Mouse (Mus musculus): ENCODE measurements at regions not wholly inside any gene's neighbourhood (a gene's known extent, or its start where the extent isn't known, plus 50 kb on each side); places are given as distances from the start of the nearest gene placed in this dataset.

DNA sequence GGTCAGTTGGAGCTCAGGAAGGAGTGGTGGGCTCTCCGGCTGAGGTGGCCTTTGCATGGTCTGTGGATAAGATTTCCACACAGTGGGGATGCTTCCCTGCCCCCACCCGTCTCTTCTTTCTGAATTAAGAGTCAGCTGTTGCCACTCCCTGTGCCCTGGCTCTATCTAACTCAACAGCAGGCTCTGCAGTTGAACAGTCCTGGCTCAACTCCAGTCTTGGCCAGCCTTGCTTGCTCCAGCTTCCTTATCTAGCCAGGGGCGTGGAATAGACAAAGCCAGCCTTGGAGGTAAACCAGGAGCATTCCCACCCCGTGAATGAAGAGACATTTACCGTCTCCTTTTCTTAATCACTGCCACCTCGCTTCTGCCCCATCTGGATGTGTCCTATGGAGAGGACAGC, 89.7 kb downstream of the Mn1 start:
- no peak for DNase-seq (ENCODE audit: extremely low read depth)
- in situ Hi-C loops (cut with MboI; ENCODE audit: low pct_ligation_motif_present, low pct_unique_long_range_greater_than_20kb, low sequenced_read_pairs): no loop called here
- Histone ChIP-seq H3K4me2 (ENCODE audit: insufficient read depth, low read depth, poor library complexity, severe bottlenecking) (no peak overlapping the region), H3K79me2 (replicated peaks; ENCODE audit: control insufficient read depth, extremely low read depth, insufficient read depth, poor library complexity, severe bottlenecking) (no peaks in the 10 kb centered on the region), H3K27ac (ENCODE audit: insufficient read depth, low read depth) (no peak overlapping the region), H3K4me3 (replicated peaks in 1 of 3; ENCODE audit: low read depth in 2 of 3, low read length in 2 of 3, poor library complexity in 1 of 3) (no peak overlapping the region), H3K27me3 (replicated peaks) (no peaks in the 10 kb centered on the region), H3K9me3 (replicated peaks; ENCODE audit: low read length) (peaks cover 92% of the 10 kb centered on the region), H3K36me3 (replicated peaks in 1 of 2; ENCODE audit: control insufficient read depth in 1 of 2, insufficient read depth in 1 of 2, low read length in 1 of 2) (no peaks in the 10 kb centered on the region), H3K9ac (ENCODE audit: insufficient read depth, low read depth) (no peak overlapping the region), H3K4me1 (ENCODE audit: control insufficient read depth in 1 of 2, insufficient read depth in 2 of 2) (no peaks in the 10 kb centered on the region)
- TF ChIP-seq MYC (IDR thresholded peaks at IDR 0.05; ENCODE audit: low read depth, low read length): no peak
- no peak for TF ChIP-seq MXI1 (IDR thresholded peaks at IDR 0.05; ENCODE audit: low read depth, low read length)
- dilution Hi-C loops (cut with MboI; ENCODE audit: extremely low pct_ligation_motif_present, extremely low pct_unique_long_range_greater_than_20kb, low sequenced_read_pairs): no loop called here

DNA sequence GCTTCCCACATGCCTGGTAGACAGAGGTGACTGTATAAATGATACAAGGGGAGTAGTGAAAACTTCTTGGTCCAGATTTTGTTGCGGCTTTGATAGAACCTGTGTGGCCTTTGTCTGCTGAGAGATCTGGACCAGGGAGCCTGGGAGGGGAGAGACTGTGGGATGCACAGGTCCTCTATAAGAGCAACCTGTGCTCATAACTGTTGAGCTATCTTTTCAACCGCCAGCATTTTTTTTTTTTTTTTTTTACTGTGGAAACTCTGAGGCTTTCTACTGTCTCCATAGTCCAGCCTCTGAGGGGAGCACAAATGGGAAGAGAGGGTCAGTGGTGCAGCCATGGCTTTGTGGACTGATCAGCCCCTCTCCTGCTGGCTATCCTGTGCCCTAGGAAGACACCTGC, 90.2 kb downstream of the Mn1 start:
- H3K79me2 ChIP-seq (replicated peaks; ENCODE audit: control insufficient read depth, extremely low read depth, insufficient read depth, poor library complexity, severe bottlenecking): no peaks in the 10 kb centered on the region
- H3K27me3 ChIP-seq (replicated peaks): no peaks in the 10 kb centered on the region
- no peak overlapping the region for H3K4me3 ChIP-seq (replicated peaks in 1 of 3; ENCODE audit: low read depth in 2 of 3, low read length in 2 of 3, poor library complexity in 1 of 3)
- dilution Hi-C loops (cut with MboI; ENCODE audit: extremely low pct_ligation_motif_present, extremely low pct_unique_long_range_greater_than_20kb, low sequenced_read_pairs): no loop called here
- H3K36me3 ChIP-seq (replicated peaks in 1 of 2; ENCODE audit: control insufficient read depth in 1 of 2, insufficient read depth in 1 of 2, low read length in 1 of 2): no peaks in the 10 kb centered on the region
- DNase-seq (ENCODE audit: extremely low read depth): no peak
- no peaks in the 10 kb centered on the region for H3K4me1 ChIP-seq (ENCODE audit: control insufficient read depth in 1 of 2, insufficient read depth in 2 of 2)
- H3K4me2 ChIP-seq (ENCODE audit: insufficient read depth, low read depth, poor library complexity, severe bottlenecking): no peak overlapping the region
- peaks cover 92% of the 10 kb centered on the region for H3K9me3 ChIP-seq (replicated peaks; ENCODE audit: low read length)
- TF ChIP-seq POLR2AphosphoS2 (IDR thresholded peaks at IDR 0.05; ENCODE audit: low read depth, low read length): no peak
- no peak for TF ChIP-seq EP300 (IDR thresholded peaks at IDR 0.05; ENCODE audit: low read length)
- TF ChIP-seq UBTF (IDR thresholded peaks at IDR 0.05; ENCODE audit: low read depth, low read length): no peak
- no peak for TF ChIP-seq POLR2A (IDR thresholded peaks at IDR 0.05; ENCODE audit: low read depth, low read length)
- TF ChIP-seq ZMIZ1 (IDR thresholded peaks at IDR 0.05; ENCODE audit: low read depth, low read length): no peak
- no peak for TF ChIP-seq PAX5 (IDR thresholded peaks at IDR 0.05; ENCODE audit: low read length)
- no peak for TF ChIP-seq JUN (IDR thresholded peaks at IDR 0.05; ENCODE audit: insufficient read depth, low read depth, low read length)
- no peak for TF ChIP-seq CHD2 (IDR thresholded peaks at IDR 0.05; ENCODE audit: low read length)
- TF ChIP-seq TCF12 (IDR thresholded peaks at IDR 0.05; ENCODE audit: low read depth, low read length): no peak
- no peak for TF ChIP-seq MYC (IDR thresholded peaks at IDR 0.05; ENCODE audit: low read depth, low read length)
- no peak for TF ChIP-seq E2F4 (IDR thresholded peaks at IDR 0.05; ENCODE audit: insufficient replicate concordance, low read depth, low read length)
- TF ChIP-seq SIN3A (IDR thresholded peaks at IDR 0.05; ENCODE audit: low read length): no peak
- no peak for TF ChIP-seq GABPA (IDR thresholded peaks at IDR 0.05; ENCODE audit: insufficient replicate concordance, low read depth, low read length)
- TF ChIP-seq MXI1 (IDR thresholded peaks at IDR 0.05; ENCODE audit: low read depth, low read length): no peak
- TF ChIP-seq TBP (conservative IDR thresholded peaks at IDR 0.05; ENCODE audit: low read depth, low read length): no peak
- TF ChIP-seq NELFE (IDR thresholded peaks at IDR 0.05; ENCODE audit: low read depth, low read length): no peak
- TF ChIP-seq ZNF384 (IDR thresholded peaks at IDR 0.05; ENCODE audit: low read depth, low read length): no peak
- no peak for TF ChIP-seq ZC3H11A (IDR thresholded peaks at IDR 0.05; ENCODE audit: low read depth, low read length)
- in situ Hi-C loops (cut with MboI; ENCODE audit: low pct_ligation_motif_present, low pct_unique_long_range_greater_than_20kb, low sequenced_read_pairs): no loop called here
- H3K9ac ChIP-seq (ENCODE audit: insufficient read depth, low read depth): no peak overlapping the region
- H3K27ac ChIP-seq (ENCODE audit: insufficient read depth, low read depth): no peak overlapping the region

Measured in CH12.LX (cell line).